Comparison of ENCODE assay signal across 7 mouse cellular contexts in the genomic region with DNA sequence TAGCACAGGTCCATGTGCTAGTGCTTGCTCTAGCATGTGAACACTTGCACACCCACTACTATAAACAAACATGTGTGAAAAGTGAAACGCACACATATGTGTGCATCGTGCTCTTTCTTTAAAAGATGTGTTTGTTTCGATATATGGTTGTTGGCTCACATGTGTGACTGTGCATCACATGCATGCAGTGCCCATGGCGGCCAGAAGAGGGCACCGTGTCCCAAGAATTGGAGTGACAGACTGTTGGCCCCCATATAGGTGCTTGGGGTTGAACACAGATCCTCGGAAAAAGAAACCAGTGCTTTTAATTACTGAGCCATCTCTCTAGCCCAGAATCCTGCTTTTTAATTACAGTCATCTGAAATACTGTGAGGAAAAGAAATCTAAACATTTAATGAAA. TPM values are rescaled to one million over a fixed set of nuclear protein-coding genes. Genes with fewer than 3 reads are reported as not detected.
DNase-seq lines count a peak whose midpoint lies in the region; ATAC-seq lines count a peak whose summit lies in the region.

No protein-coding gene starts in this region.

- H3K9ac ChIP-seq in kidney, embryonic 15.5 days, result no peak overlapping the region

- no peak overlapping the region for H3K4me3 ChIP-seq in kidney, embryonic 15.5 days (replicated peaks)

- peaks cover 24% of the 10 kb centered on the region for H3K27me3 ChIP-seq in kidney, embryonic 15.5 days

- H3K27ac ChIP-seq in kidney, embryonic 15.5 days, result no peak overlapping the region

- H3K4me2 ChIP-seq in kidney, embryonic 15.5 days, result no peak overlapping the region

- no peaks in the 10 kb centered on the region for H3K36me3 ChIP-seq in kidney, embryonic 15.5 days

- WGBS in kidney, embryonic 15.5 days, result 49% methylated on average over 6 of the region's 6 CpGs

- no peaks in the 10 kb centered on the region for H3K4me1 ChIP-seq in kidney, embryonic 15.5 days

- ATAC-seq in kidney, embryonic 15.5 days (replicated peaks; ENCODE audit: low FRiP score), result no peak

- no peaks in the 10 kb centered on the region for H3K9me3 ChIP-seq in kidney, embryonic 15.5 days (replicated peaks)

- peak; percentile 49 for DNase-seq in kidney, adult 18-20 months
- peak; percentile 27 to 37 for DNase-seq in CD8-positive naive resting alpha-beta T cell, adult 2 months (ENCODE audit: low read depth in 2 of 2, low spot score in 2 of 2)
- peak; percentile 70 for DNase-seq in MEL-GATA-1-ER (ENCODE audit: extremely low read depth, low read depth)
- DNase-seq in kidney, postnatal 10 days, result peak; percentile 42
- peak; percentile 39 to 74 for DNase-seq in spleen, postnatal 10 days (ENCODE audit: low spot score in 2 of 2)
- no peak for DNase-seq in left cerebral cortex, postnatal 25 days (ENCODE audit: low spot score in 2 of 2)

- intact Hi-C loops in left cerebral cortex, postnatal 25 days (cut with DNase I), result no loop called here

RNA-seq across cellular contexts. Expression of gene Pde4dip, which starts 6.2 kb away (rescaled TPM):
- 23.2 and 23.5 TPM in 2 replicates for polyA plus RNA-seq in kidney, embryonic 15.5 days (2015; fragmentation: Nextera tagmentation; extraction: Ambion mirVana)
- total RNA-seq in left cerebral cortex, postnatal 25 days (2021), result 100 to 1,000 TPM; 246 to 251 TPM

RNA-seq across cellular contexts. Expression of gene Sec22b, which starts 6.3 kb away (rescaled TPM):
- polyA plus RNA-seq in kidney, embryonic 15.5 days (2015; fragmentation: Nextera tagmentation; extraction: Ambion mirVana), result 130 TPM in 2 replicates
- 10 to 100 TPM; 70.9 to 76.7 TPM for total RNA-seq in left cerebral cortex, postnatal 25 days (2021)

Comparison
In these comparisons a context has a peak if more than half of its experiments do, and no peak if none do; other contexts are left out.
1. DNase-seq: peak in kidney, adult 18-20 months (single experiment), CD8-positive naive resting alpha-beta T cell, adult 2 months (2 of 2), MEL-GATA-1-ER (single experiment), kidney, postnatal 10 days (single experiment) and spleen, postnatal 10 days (2 of 2); none in left cerebral cortex, postnatal 25 days (0 of 2).